Mouse (Mus musculus) thymus, adult 2 months (tissue): Measurements from ENCODE around the gene Tbx21.

Experiments used
- CTCF ChIP-seq: fragments of 200-500 bp; IDR thresholded peaks from 2 replicates; pipeline ENCODE4 v1.5.1; 2012; ENCODE audit warnings: mild to moderate bottlenecking, control low read depth, low read length, moderate library complexity, borderline replicate concordance; ENCODE audit not compliant: control insufficient read depth, poor library complexity, insufficient read depth; ENCODE audit errors: extremely low read depth
- POLR2A ChIP-seq: fragments of 200-500 bp; IDR thresholded peaks from 2 replicates; pipeline ENCODE4 v1.6.1; 2012; ENCODE audit warnings: mild to moderate bottlenecking, low read length, control low read depth, moderate library complexity; ENCODE audit not compliant: control insufficient read depth, poor library complexity, insufficient read depth; ENCODE audit errors: extremely low read depth

GRCm38 (mm10) chr11:97080291-97080690, 34.8 kb downstream of the Tbx21 start:
- TF ChIP-seq POLR2A (no peak), CTCF (no peak)
